Mouse (Mus musculus) forebrain, embryonic 16.5 days (tissue): ENCODE measurements around the gene Gm13889. TPM values are rescaled to one million over a fixed set of nuclear protein-coding genes. Genes with fewer than 3 reads are reported as not detected.

Source experiments
- ATAC-seq: fragments of 200-750 bp; cut with Nextera tagmentation; 2 replicates; pipeline ENCODE4 v1.8.0; 2017; ENCODE audit warnings: mild to moderate bottlenecking, moderate library complexity
- H3K27ac ChIP-seq: fragments of 300-500 bp; sonication (generic); 2 replicates; pipeline ENCODE4 v1.5.1; 2014; ENCODE audit warnings: low read length, control low read depth
- H3K27me3 ChIP-seq: fragments of 300-500 bp; sonication (generic); replicated peaks from 2 replicates; pipeline ENCODE4 v1.6.1; 2014; ENCODE audit warnings: low read length; ENCODE audit not compliant: control insufficient read depth, insufficient read depth
- H3K36me3 ChIP-seq: fragments of 300-500 bp; sonication (generic); 2 replicates; pipeline ENCODE4 v1.6.1; 2014; ENCODE audit not compliant: control insufficient read depth, insufficient read depth
- H3K4me1 ChIP-seq: fragments of 300-500 bp; sonication (generic); replicated peaks from 2 replicates; pipeline ENCODE4 v1.6.1; 2014; ENCODE audit warnings: low read length; ENCODE audit not compliant: control insufficient read depth, insufficient read depth
- H3K4me2 ChIP-seq: fragments of 300-500 bp; sonication (generic); 2 replicates; pipeline ENCODE4 v1.6.1; 2014; ENCODE audit warnings: mild to moderate bottlenecking, low read length, control low read depth
- H3K4me3 ChIP-seq: fragments of 300-500 bp; sonication (generic); replicated peaks from 2 replicates; pipeline ENCODE4 v1.5.1; 2014; ENCODE audit warnings: mild to moderate bottlenecking, low read length, control low read depth
- H3K9ac ChIP-seq: fragments of 300-500 bp; sonication (generic); replicated peaks from 2 replicates; pipeline ENCODE4 v1.6.1; 2014; ENCODE audit warnings: low read depth, low read length, control low read depth
- H3K9me3 ChIP-seq: fragments of 300-500 bp; sonication (generic); 2 replicates; pipeline ENCODE4 v1.6.1; 2016; ENCODE audit warnings: low read length; ENCODE audit not compliant: control insufficient read depth
- WGBS: fragments of 180-500 bp; shearing (Covaris S2); extraction: QIAGEN DNeasy Blood & Tissue Kit; methylation state at CpG from one replicate; pipeline ENCODE4 v1.1.7; 2014; 5-methylcytosine and 5-hydroxymethylcytosine counted together
- polyA plus RNA-seq: library from polyadenylated mRNA; unstranded; fragments of >200 nt; fragmentation: Nextera tagmentation; extraction: Ambion mirVana; gene quantifications from 2 replicates; pipeline ENCODE4 v1.2.1, GENCODE M21; 2015

Gm13889 gene
- polyA plus RNA-seq, 1 experiment from 2014 or later: 17.7 TPM

DNA sequence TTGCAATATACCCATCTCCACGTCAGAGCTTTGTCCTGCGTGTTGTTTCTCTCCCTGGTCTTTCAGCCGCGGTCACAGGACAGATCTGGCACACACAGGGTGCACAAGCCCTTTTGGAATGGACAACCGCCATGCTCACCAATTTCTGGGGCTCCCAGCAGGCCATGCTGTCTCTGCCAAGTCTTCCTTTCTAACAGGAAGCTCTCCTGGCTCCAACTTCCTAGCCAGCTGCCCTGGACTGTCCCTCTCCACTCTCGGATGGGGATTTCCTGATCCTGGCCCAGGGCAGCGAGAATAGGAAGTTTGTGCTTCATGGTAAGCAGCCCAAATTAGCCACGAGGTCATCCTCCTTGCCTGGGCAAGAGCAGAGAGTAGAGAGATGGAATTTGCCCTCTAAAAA lies 4.7 kb upstream of the Gm13889 start:
- ATAC-seq: no peak
- H3K4me1 ChIP-seq: peaks cover 37% of the 10 kb centered on the region
- H3K36me3 ChIP-seq: no peaks in the 10 kb centered on the region
- no peak overlapping the region for H3K27ac ChIP-seq
- H3K9ac ChIP-seq: no peak overlapping the region
- no peak overlapping the region for H3K4me3 ChIP-seq
- no peaks in the 10 kb centered on the region for H3K27me3 ChIP-seq
- 75% methylated on average over 8 of the region's 8 CpGs for WGBS
- H3K9me3 ChIP-seq: no peaks in the 10 kb centered on the region
- no peak overlapping the region for H3K4me2 ChIP-seq

DNA sequence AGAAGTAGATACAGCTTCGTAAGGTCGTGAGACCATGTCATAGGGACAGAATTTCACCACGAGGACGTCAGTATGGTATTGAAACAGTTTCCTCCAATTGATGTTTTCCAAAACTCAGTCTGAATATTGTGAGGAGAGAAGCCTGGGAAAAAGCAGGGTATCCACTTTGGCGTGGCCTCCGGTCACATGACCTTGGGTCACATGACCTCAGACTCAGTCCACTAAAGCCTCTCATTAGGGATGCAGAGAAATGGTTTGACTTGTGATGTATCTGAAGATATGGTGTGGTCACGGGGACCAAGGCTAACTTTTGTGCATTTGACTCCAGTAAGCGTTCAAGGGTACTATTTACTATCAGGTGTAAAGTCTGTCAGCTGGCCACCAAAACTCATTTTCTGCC lies 2.3 kb upstream of the Gm13889 start:
- Histone ChIP-seq H3K4me3 (no peak overlapping the region), H3K27me3 (no peaks in the 10 kb centered on the region), H3K9ac (no peak overlapping the region), H3K9me3 (no peaks in the 10 kb centered on the region), H3K27ac (no peak overlapping the region), H3K4me2 (no peak overlapping the region), H3K4me1 (peaks cover 37% of the 10 kb centered on the region), H3K36me3 (no peaks in the 10 kb centered on the region)
- WGBS: 83% methylated on average over 8 of the region's 8 CpGs
- no peak for ATAC-seq

DNA sequence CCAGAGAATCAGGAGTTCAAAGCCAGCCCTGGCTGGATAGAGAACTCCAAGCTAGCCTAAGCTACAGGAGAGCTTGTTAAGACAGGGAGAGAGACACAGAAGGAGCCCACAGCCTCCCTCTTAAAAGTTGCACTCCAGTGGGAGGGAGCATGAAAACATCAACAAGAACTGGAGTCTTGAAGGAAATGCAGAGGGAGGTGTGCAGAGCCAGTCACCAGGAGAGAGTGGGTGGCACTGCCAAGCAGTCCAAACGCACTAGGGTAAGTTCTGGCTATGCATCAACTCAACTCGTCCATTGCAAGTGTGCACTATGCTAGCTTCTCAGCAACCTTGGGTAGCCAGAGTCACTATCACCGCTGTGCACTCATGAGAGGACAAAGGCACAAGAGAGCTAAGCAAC lies 1.2 kb upstream of the Gm13889 start:
- H3K4me2 ChIP-seq: no peak overlapping the region
- H3K4me1 ChIP-seq: peaks cover 39% of the 10 kb centered on the region
- H3K27me3 ChIP-seq: no peaks in the 10 kb centered on the region
- no peak overlapping the region for H3K9ac ChIP-seq
- peak overlapping the region; percentile 97 for H3K27ac ChIP-seq
- no peaks in the 10 kb centered on the region for H3K9me3 ChIP-seq
- ATAC-seq: no peak
- no peak overlapping the region for H3K4me3 ChIP-seq
- H3K36me3 ChIP-seq: no peaks in the 10 kb centered on the region
- 72% methylated on average over 3 of the region's 3 CpGs for WGBS

DNA sequence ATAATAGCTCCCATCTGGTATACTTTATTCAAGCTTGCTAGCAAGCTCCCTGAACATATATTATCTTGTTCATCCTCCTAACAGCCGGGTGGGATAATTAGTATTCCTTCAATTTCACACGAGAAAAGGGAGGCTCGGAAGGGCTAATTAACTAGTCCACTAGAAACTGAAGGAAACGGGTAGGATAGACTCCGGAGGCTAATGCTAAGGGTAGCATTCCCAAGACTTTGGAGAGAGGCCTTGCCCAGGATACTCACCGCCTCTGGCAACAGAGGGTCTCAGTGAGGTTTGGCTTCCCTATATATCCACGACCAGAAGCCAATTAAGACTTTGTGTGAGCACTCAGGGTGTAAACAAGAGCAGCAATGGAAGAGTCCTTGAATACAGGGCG lies 779 bp upstream of the Gm13889 start:
- peaks cover 42% of the 10 kb centered on the region for H3K4me1 ChIP-seq
- 13% methylated on average over 8 of the region's 8 CpGs for WGBS
- no peaks in the 10 kb centered on the region for H3K9me3 ChIP-seq
- ATAC-seq: no peak
- H3K36me3 ChIP-seq: no peaks in the 10 kb centered on the region
- peak overlapping the region; percentile 91 for H3K4me2 ChIP-seq
- H3K27ac ChIP-seq: peak overlapping the region; percentile 97
- peak overlapping the region; percentile 76 for H3K4me3 ChIP-seq
- H3K27me3 ChIP-seq: no peaks in the 10 kb centered on the region
- H3K9ac ChIP-seq: peak overlapping the region; percentile 94; the same call in 1 of the 2 replicates

DNA sequence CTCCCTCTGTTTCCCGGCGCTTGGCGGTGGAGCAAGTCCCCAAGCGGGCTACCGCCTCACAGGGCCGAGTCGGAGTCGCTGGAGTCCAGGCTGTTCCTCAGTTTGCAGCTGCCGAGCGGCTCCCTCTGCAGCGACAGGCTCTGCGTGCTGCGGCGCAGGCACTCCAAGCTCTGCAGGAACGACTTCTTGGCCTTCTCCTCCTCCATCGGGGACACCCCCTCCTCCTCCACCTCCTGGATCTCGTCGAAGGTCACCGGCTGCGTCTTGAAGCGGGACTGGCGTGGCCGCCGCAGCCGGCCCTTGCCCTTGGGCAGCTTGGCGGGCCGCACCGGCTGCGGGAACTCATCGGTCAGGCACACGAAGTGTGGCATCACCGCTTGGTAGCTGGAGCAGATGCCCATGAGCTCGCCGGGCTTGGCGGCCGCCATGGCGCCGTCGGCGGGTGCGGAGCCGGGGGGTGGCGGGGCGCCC lies 635 bp downstream of the Gm13889 start:
- H3K4me3 ChIP-seq: peak overlapping the region; percentile 76
- H3K9ac ChIP-seq: peak overlapping the region; percentile 94
- under 1% methylated on average over 38 of the region's 44 CpGs for WGBS
- H3K4me1 ChIP-seq: peaks cover 42% of the 10 kb centered on the region
- H3K27me3 ChIP-seq: no peaks in the 10 kb centered on the region
- no peaks in the 10 kb centered on the region for H3K36me3 ChIP-seq
- no peaks in the 10 kb centered on the region for H3K9me3 ChIP-seq
- peak overlapping the region; percentile 97 for H3K27ac ChIP-seq
- peak overlapping the region; percentile 91 for H3K4me2 ChIP-seq
- peak; percentile 34 for ATAC-seq

DNA sequence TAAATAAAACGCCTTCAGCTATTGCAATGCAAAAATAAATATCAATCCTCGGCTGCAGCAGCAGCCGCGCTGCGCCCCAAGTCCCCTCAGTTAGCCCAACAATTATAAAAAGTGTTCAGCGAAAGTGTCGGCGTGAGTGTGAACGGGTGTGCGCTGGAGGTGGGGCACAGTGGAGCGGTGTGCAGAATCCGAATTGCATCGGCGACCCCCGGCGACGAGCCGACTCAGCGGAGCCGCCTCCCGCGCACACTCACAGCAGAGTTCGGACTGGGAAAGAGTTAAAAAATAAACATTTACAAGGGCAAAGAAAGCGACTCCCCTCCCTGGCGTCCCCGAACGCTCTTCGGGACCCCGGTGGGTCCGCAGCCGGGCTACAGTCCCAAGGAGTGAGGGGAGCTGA lies 1.1 kb downstream of the Gm13889 start:
- peak overlapping the region; percentile 94 for H3K9ac ChIP-seq
- H3K4me2 ChIP-seq: peak overlapping the region; percentile 91
- 0% methylated on average over 31 of the region's 31 CpGs for WGBS
- ATAC-seq: no peak
- H3K36me3 ChIP-seq: no peaks in the 10 kb centered on the region
- H3K27ac ChIP-seq: peak overlapping the region; percentile 97
- H3K4me3 ChIP-seq: peak overlapping the region; percentile 76
- peaks cover 42% of the 10 kb centered on the region for H3K4me1 ChIP-seq
- H3K27me3 ChIP-seq: no peaks in the 10 kb centered on the region
- no peaks in the 10 kb centered on the region for H3K9me3 ChIP-seq

DNA sequence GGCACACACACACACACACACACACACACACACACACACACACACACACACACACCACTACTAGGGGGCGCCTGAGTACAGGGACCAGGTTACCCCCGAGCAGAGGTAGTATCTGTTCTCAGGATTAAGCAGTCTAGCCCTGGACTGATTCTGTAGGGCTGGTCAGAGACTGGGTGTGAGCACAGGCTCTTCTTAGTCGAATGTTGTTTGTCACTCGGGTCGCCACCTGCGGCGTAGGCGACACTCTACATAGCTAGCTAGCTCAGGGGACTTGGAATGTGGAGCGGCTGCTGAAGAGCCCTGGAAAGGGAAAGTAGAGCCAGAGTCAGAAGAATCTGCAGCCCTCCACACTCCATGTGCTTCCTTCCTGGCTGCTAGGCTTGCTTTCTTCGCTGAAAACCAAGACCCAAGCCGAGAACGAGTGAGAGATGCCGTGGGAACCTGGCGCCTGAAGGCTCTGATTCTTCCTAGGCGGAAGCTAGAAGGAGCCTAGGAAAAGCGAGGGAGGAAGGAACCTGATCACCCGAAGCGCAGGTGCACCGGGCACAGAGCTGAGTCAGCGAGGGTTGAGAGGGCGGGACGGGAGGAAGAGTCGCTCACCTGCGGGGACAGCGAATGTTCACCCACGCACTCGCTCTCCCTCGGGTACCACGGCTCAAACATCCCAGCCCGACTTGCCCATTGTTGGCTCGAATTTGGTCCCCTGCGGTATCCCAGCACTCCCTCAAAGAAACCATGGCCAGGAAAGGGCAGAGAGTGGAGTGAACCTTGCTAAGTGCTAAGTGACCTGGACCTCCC lies 2.0 kb downstream of the Gm13889 start:
- Histone ChIP-seq H3K36me3 (no peaks in the 10 kb centered on the region), H3K4me2 (peak overlapping the region; percentile 91), H3K4me3 (peak overlapping the region; percentile 76), H3K9ac (peak overlapping the region; percentile 94), H3K4me1 (peaks cover 42% of the 10 kb centered on the region), H3K27ac (peak overlapping the region; percentile 97), H3K9me3 (no peaks in the 10 kb centered on the region), H3K27me3 (no peaks in the 10 kb centered on the region)
- no peak for ATAC-seq
- WGBS: under 1% methylated on average over 32 of the region's 32 CpGs

DNA sequence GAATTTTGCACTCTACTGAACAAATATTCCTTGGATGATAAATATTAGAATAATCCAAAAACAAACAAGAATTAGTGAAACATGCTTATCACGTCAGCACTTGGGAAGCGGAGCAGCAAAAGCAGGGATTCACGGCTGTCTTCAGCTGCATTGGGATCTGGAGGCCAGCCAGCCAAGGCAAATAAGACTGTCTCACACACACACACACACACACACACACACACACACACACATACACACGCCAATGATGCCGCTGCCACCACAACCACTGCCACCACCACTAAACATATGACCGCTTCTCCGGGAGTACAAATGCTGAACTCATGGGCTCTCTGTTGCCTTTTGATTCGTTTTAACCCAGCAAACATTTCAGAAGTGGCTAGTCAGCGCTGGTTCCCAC lies 3.3 kb downstream of the Gm13889 start:
- 60% methylated on average over 9 of the region's 9 CpGs for WGBS
- Histone ChIP-seq H3K9ac (0 out of 2 replicates have a peak overlapping the region, but pooled peaks have one; percentile 4), H3K4me1 (peaks cover 41% of the 10 kb centered on the region), H3K27me3 (no peaks in the 10 kb centered on the region), H3K9me3 (no peaks in the 10 kb centered on the region), H3K27ac (peak overlapping the region; percentile 31; the same call in 1 of the 2 replicates), H3K4me2 (peak overlapping the region; percentile 91), H3K4me3 (peak overlapping the region; percentile 76), H3K36me3 (no peaks in the 10 kb centered on the region)
- ATAC-seq: no peak

DNA sequence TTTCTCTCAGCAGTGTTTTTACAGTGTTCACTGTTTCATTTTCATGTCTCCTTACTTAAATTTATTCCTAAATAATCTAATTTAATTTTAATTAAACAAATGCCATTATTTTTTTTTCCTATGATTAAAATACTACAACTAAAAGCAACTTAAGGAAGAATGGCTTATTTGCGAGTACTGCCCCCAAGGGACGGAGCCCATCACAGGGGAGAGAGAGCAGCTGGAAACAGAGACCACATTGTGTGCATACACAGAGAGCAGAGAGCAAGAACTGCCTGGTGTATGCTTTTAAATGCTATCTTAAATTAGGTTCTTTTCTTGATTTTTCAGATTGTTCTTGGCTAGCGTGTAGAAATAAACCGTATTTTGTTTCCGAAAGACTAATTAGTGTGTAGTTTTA lies 10.0 kb downstream of the Gm13889 start:
- H3K4me3 ChIP-seq: no peak overlapping the region
- no peak for ATAC-seq
- H3K27ac ChIP-seq: no peak overlapping the region
- no peaks in the 10 kb centered on the region for H3K4me1 ChIP-seq
- 35% methylated on average over 5 of the region's 5 CpGs for WGBS
- no peaks in the 10 kb centered on the region for H3K36me3 ChIP-seq
- H3K9me3 ChIP-seq: peaks cover 7% of the 10 kb centered on the region
- H3K27me3 ChIP-seq: no peaks in the 10 kb centered on the region
- no peak overlapping the region for H3K4me2 ChIP-seq
- no peak overlapping the region for H3K9ac ChIP-seq
